Comparison of ENCODE assay signal across 9 mouse cellular contexts in the genomic region with DNA sequence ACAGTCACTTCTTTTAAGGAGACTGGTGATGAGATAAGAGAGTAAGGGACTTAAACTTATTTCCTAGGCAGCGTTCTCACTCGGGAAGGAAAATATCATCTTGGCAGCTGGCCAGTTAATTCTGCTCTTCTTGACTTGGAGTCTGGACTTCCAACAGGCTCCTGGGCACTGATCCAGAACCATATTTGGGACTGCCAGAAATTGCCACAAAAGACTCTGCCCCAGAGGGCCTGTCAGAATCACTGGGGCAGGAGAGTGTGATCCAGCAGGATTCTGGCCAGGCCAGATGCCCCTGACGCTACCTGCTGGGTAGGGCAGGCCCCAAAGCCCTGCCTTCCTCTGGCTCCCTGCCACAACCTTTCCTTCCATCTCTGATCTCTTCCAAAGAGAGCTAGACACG.
DNase-seq lines count a peak whose midpoint lies in the region; ATAC-seq and TF ChIP-seq lines count a peak whose summit lies in the region.
"Had no signal": no experiment of that assay in that cellular context is flagged by ENCODE, and none has a peak within 500 bp of the region (broad histone marks: within the 10 kb centered on the region; RNA-seq: fewer than 3 reads in every experiment).

No protein-coding gene starts in this region.

- no peaks in the 10 kb centered on the region for H3K36me3 ChIP-seq in hindbrain, embryonic 14.5 days (replicated peaks; ENCODE audit: control insufficient read depth, insufficient read depth)
- H3K36me3 ChIP-seq in hindbrain, embryonic 13.5 days, result no peaks in the 10 kb centered on the region
- H3K36me3 ChIP-seq in forebrain, embryonic 16.5 days (ENCODE audit: control insufficient read depth, insufficient read depth), result no peaks in the 10 kb centered on the region
- H3K36me3 ChIP-seq in kidney, embryonic 15.5 days, result no peaks in the 10 kb centered on the region
- no peaks in the 10 kb centered on the region for H3K36me3 ChIP-seq in small intestine, adult 2 months (ENCODE audit: control insufficient read depth, insufficient read depth, low read length)
- H3K36me3 ChIP-seq: stomach, embryonic 15.5 days had no signal

- no peak overlapping the region for H3K27ac ChIP-seq in hindbrain, embryonic 14.5 days
- no peak overlapping the region for H3K27ac ChIP-seq in hindbrain, embryonic 13.5 days
- H3K27ac ChIP-seq in forebrain, embryonic 16.5 days (ENCODE audit: low read length), result no peak overlapping the region
- peak overlapping the region; percentile 66 for H3K27ac ChIP-seq in kidney, embryonic 15.5 days
- peak overlapping the region; percentile 29; the same call in 1 of the 2 replicates for H3K27ac ChIP-seq in small intestine, adult 2 months (ENCODE audit: insufficient read depth, low read depth, low read length)
- H3K27ac ChIP-seq: stomach, embryonic 15.5 days had no signal

- DNase-seq in hindbrain, embryonic 14.5 days (ENCODE audit: low spot score), result peak; percentile 60
- peak; percentile 41 to 80 for DNase-seq in adrenal gland, adult (ENCODE audit: inconsistent age in 2 of 2, low spot score in 1 of 2)
- no peak for DNase-seq in thymus, adult 18-20 months
- no peak for DNase-seq in spleen, postnatal 10 days (ENCODE audit: low spot score in 2 of 2)

- WGBS in hindbrain, embryonic 14.5 days, result 51% methylated on average over 4 of the region's 4 CpGs
- WGBS in hindbrain, embryonic 13.5 days, result 58% methylated on average over 4 of the region's 4 CpGs
- WGBS in forebrain, embryonic 16.5 days, result 20% methylated on average over 4 of the region's 4 CpGs
- WGBS in kidney, embryonic 15.5 days, result 32% methylated on average over 4 of the region's 4 CpGs
- 13% methylated on average over 4 of the region's 4 CpGs for WGBS in small intestine, adult 2 months

- no peaks in the 10 kb centered on the region for H3K9me3 ChIP-seq in hindbrain, embryonic 14.5 days (ENCODE audit: control insufficient read depth, low read length)
- H3K9me3 ChIP-seq in hindbrain, embryonic 13.5 days, result no peaks in the 10 kb centered on the region
- H3K9me3 ChIP-seq in forebrain, embryonic 16.5 days (ENCODE audit: control insufficient read depth, low read length), result no peaks in the 10 kb centered on the region
- no peaks in the 10 kb centered on the region for H3K9me3 ChIP-seq in kidney, embryonic 15.5 days (replicated peaks)
- H3K9me3 ChIP-seq: stomach, embryonic 15.5 days had no signal

- no peak overlapping the region for H3K9ac ChIP-seq in hindbrain, embryonic 14.5 days
- no peak overlapping the region for H3K9ac ChIP-seq in hindbrain, embryonic 13.5 days
- no peak overlapping the region for H3K9ac ChIP-seq in forebrain, embryonic 16.5 days (replicated peaks; ENCODE audit: low read depth, low read length)
- H3K9ac ChIP-seq in kidney, embryonic 15.5 days, result no peak overlapping the region
- H3K9ac ChIP-seq: stomach, embryonic 15.5 days had no signal

- no peak for TF ChIP-seq POLR2A in small intestine, adult 2 months (IDR thresholded peaks at IDR 0.05; ENCODE audit: low read depth, low read length)

- no peak for TF ChIP-seq CTCF in small intestine, adult 2 months (IDR thresholded peaks at IDR 0.05; ENCODE audit: extremely low read depth, insufficient read length, insufficient replicate concordance, low read depth, low read length)

- ATAC-seq in hindbrain, embryonic 14.5 days (ENCODE audit: low FRiP score), result peak; percentile 59; the same call in 1 of the 2 replicates
- no peak for ATAC-seq in hindbrain, embryonic 13.5 days (ENCODE audit: low FRiP score)
- ATAC-seq in forebrain, embryonic 16.5 days, result 0 out of 2 replicates have a peak, but pooled peaks have one; percentile 38
- ATAC-seq in kidney, embryonic 15.5 days (replicated peaks; ENCODE audit: low FRiP score), result no peak

- no peak overlapping the region for H3K4me3 ChIP-seq in hindbrain, embryonic 14.5 days (replicated peaks; ENCODE audit: low read length)
- H3K4me3 ChIP-seq in hindbrain, embryonic 13.5 days, result no peak overlapping the region
- no peak overlapping the region for H3K4me3 ChIP-seq in forebrain, embryonic 16.5 days (replicated peaks; ENCODE audit: low read length)
- H3K4me3 ChIP-seq in kidney, embryonic 15.5 days (replicated peaks), result no peak overlapping the region
- H3K4me3 ChIP-seq in small intestine, adult 2 months (ENCODE audit: low read depth, low read length), result no peak overlapping the region
- H3K4me3 ChIP-seq: stomach, embryonic 15.5 days had no signal

- H3K4me1 ChIP-seq in hindbrain, embryonic 14.5 days (replicated peaks; ENCODE audit: control insufficient read depth, insufficient read depth, low read length), result no peaks in the 10 kb centered on the region
- no peaks in the 10 kb centered on the region; the same call in 1 of the 2 replicates for H3K4me1 ChIP-seq in hindbrain, embryonic 13.5 days (replicated peaks)
- H3K4me1 ChIP-seq in forebrain, embryonic 16.5 days (replicated peaks; ENCODE audit: control insufficient read depth, insufficient read depth, low read length), result no peaks in the 10 kb centered on the region
- H3K4me1 ChIP-seq in kidney, embryonic 15.5 days, result peaks cover 7% of the 10 kb centered on the region; the same call in 1 of the 2 replicates
- H3K4me1 ChIP-seq in small intestine, adult 2 months (ENCODE audit: control insufficient read depth, insufficient read depth, insufficient read length, low read length), result no peaks in the 10 kb centered on the region
- H3K4me1 ChIP-seq: stomach, embryonic 15.5 days had no signal

- H3K4me2 ChIP-seq in hindbrain, embryonic 14.5 days (replicated peaks), result no peak overlapping the region
- H3K4me2 ChIP-seq in hindbrain, embryonic 13.5 days, result no peak overlapping the region
- no peak overlapping the region for H3K4me2 ChIP-seq in forebrain, embryonic 16.5 days (ENCODE audit: low read length)
- no peak overlapping the region for H3K4me2 ChIP-seq in kidney, embryonic 15.5 days
- H3K4me2 ChIP-seq: stomach, embryonic 15.5 days had no signal

- peaks cover 17% of the 10 kb centered on the region; the same call in 1 of the 2 replicates for H3K27me3 ChIP-seq in hindbrain, embryonic 14.5 days (ENCODE audit: control insufficient read depth, insufficient read depth, low read length)
- H3K27me3 ChIP-seq in hindbrain, embryonic 13.5 days, result peaks cover 37% of the 10 kb centered on the region; the same call in 1 of the 2 replicates
- no peaks in the 10 kb centered on the region; the same call in 1 of the 2 replicates for H3K27me3 ChIP-seq in forebrain, embryonic 16.5 days (replicated peaks; ENCODE audit: control insufficient read depth, insufficient read depth, low read length)
- H3K27me3 ChIP-seq in kidney, embryonic 15.5 days, result peaks cover 28% of the 10 kb centered on the region
- no peaks in the 10 kb centered on the region for H3K27me3 ChIP-seq in small intestine, adult 2 months (ENCODE audit: control insufficient read depth, insufficient read depth, low read length)
- H3K27me3 ChIP-seq: stomach, embryonic 15.5 days had no signal

Comparison
In these comparisons a context has a peak if more than half of its experiments do, and no peak if none do; other contexts are left out.
1. ATAC-seq: peak in hindbrain, embryonic 14.5 days (single experiment) and forebrain, embryonic 16.5 days (single experiment); none in hindbrain, embryonic 13.5 days (single experiment) and kidney, embryonic 15.5 days (single experiment).
2. DNase-seq: peak in hindbrain, embryonic 14.5 days (single experiment) and adrenal gland, adult (2 of 2); none in thymus, adult 18-20 months (0 of 2) and spleen, postnatal 10 days (0 of 2).
3. H3K27ac ChIP-seq: peak in kidney, embryonic 15.5 days (single experiment) and small intestine, adult 2 months (single experiment); none in hindbrain, embryonic 14.5 days (single experiment), hindbrain, embryonic 13.5 days (single experiment) and forebrain, embryonic 16.5 days (single experiment).